Comparison of ENCODE assay signal across 7 mouse cellular contexts in the genomic region with DNA sequence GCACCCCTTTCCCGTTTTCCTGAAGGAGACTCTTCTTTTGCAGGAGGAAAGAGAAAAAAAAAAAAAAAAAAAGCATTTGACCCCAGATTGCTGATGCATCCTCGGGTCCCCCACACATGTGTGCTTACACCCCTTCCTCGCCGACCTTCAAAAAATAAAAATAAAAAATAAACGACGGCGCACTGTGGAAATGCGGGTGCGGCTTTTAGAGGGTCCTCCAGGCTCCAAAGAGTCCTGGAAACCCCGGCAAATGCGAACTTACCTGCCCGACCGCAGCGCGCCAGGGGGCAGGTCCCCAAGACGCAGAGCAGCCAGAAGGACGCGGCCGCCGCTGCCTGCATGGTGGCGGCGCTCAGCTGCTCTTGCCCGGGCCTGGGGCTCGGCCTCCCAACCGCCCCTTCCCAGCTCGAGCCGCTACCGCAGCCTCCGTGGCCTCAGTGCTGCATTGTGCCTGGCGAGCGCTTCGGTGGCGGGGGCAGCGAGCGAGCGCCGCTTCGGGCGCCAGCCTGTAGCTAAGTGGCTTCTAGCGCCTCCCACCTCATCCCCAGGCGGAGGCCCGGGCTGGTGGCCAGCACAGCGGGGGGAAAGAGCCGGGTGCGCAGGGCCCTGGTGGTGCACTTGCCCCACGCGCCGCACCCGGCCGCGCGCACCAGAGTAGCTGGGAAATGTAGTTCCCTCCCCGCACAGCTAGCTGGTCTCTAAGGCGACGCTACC. TPM values are rescaled to one million over a fixed set of nuclear protein-coding genes. Genes with fewer than 3 reads are reported as not detected.
A peak's percentile ranks its signal among the peaks of the same experiment; 100 is the strongest.
DNase-seq lines count a peak whose midpoint lies in the region; ATAC-seq and TF ChIP-seq lines count a peak whose summit lies in the region.

A gene (minus strand): TSS at position 547 of the 714 bp plus-strand sequence.

- peak within 1 kb of the TSS; percentile 70 for H3K4me2 ChIP-seq in heart, embryonic 11.5 days
- H3K4me2 ChIP-seq in kidney, embryonic 14.5 days (replicated peaks; ENCODE audit: low read depth, low read length), result peak within 1 kb of the TSS; percentile 78
- peak within 1 kb of the TSS; percentile 65 for H3K4me2 ChIP-seq in limb, embryonic 12.5 days
- peak within 1 kb of the TSS; percentile 86 for H3K4me2 ChIP-seq in midbrain, embryonic 11.5 days

- ATAC-seq in heart, embryonic 11.5 days (replicated peaks; ENCODE audit: insufficient number of reproducible peaks, low FRiP score, low TSS enrichment), result peak; percentile 85
- ATAC-seq in kidney, embryonic 14.5 days (ENCODE audit: low FRiP score, low TSS enrichment), result peak; percentile 95
- peak; percentile 90 for ATAC-seq in limb, embryonic 12.5 days (ENCODE audit: insufficient number of reproducible peaks, insufficient read depth, low FRiP score, low TSS enrichment, low read depth)
- ATAC-seq in midbrain, embryonic 11.5 days (ENCODE audit: low FRiP score), result peak; percentile 97

- H3K27ac ChIP-seq in brown adipose tissue, adult 24 weeks (replicated peaks; ENCODE audit: low read depth, low read length), result no peak within 1 kb of the TSS
- H3K27ac ChIP-seq in embryonic fibroblast, embryonic 13.5 days (ENCODE audit: insufficient read depth, low read length), result no peak within 1 kb of the TSS
- no peak within 1 kb of the TSS for H3K27ac ChIP-seq in heart, embryonic 11.5 days (ENCODE audit: low read depth, low read length)
- H3K27ac ChIP-seq in kidney, embryonic 14.5 days (ENCODE audit: low read depth, low read length), result no peak within 1 kb of the TSS
- H3K27ac ChIP-seq in limb, embryonic 12.5 days, result 0 out of 2 replicates have a peak within 1 kb of the TSS, but pooled peaks have one; percentile 45
- H3K27ac ChIP-seq in midbrain, embryonic 11.5 days (ENCODE audit: low read depth, low read length), result peak within 1 kb of the TSS; percentile 54
- no peak within 1 kb of the TSS for H3K27ac ChIP-seq in spleen, adult 2 months (ENCODE audit: insufficient read depth, low read length)

- peak; percentile 96 for DNase-seq in midbrain, embryonic 11.5 days (ENCODE audit: low spot score, missing footprints)
- no peak for DNase-seq in spleen, adult 2 months (ENCODE audit: low read depth in 1 of 2, low spot score in 2 of 2)

- H3K9me3 ChIP-seq in heart, embryonic 11.5 days (replicated peaks; ENCODE audit: control insufficient read depth, low read length), result no peaks in the 10 kb centered on the region
- no peaks in the 10 kb centered on the region for H3K9me3 ChIP-seq in kidney, embryonic 14.5 days (ENCODE audit: control insufficient read depth, low read length)
- no peaks in the 10 kb centered on the region for H3K9me3 ChIP-seq in limb, embryonic 12.5 days
- no peaks in the 10 kb centered on the region for H3K9me3 ChIP-seq in midbrain, embryonic 11.5 days (ENCODE audit: control insufficient read depth, low read length)

- H3K9ac ChIP-seq in heart, embryonic 11.5 days (ENCODE audit: low read depth, low read length), result peak within 1 kb of the TSS; percentile 56
- H3K9ac ChIP-seq in kidney, embryonic 14.5 days (ENCODE audit: low read depth, low read length), result peak within 1 kb of the TSS; percentile 66
- peak within 1 kb of the TSS; percentile 70 for H3K9ac ChIP-seq in limb, embryonic 12.5 days (replicated peaks)
- H3K9ac ChIP-seq in midbrain, embryonic 11.5 days (ENCODE audit: low read length), result peak within 1 kb of the TSS; percentile 73

- under 1% methylated on average over 54 of the region's 55 CpGs for WGBS in heart, embryonic 11.5 days (ENCODE audit: insufficient replicate concordance)
- WGBS in kidney, embryonic 14.5 days, result under 1% methylated on average over 55 of the region's 55 CpGs
- under 1% methylated on average over 49 of the region's 55 CpGs for WGBS in limb, embryonic 12.5 days
- under 1% methylated on average over 55 of the region's 55 CpGs for WGBS in midbrain, embryonic 11.5 days
- WGBS in spleen, adult 2 months, result 3% methylated on average over 55 of the region's 55 CpGs

- 0 out of 2 replicates have a peak, but pooled peaks cover 4% of the 10 kb centered on the region for H3K27me3 ChIP-seq in heart, embryonic 11.5 days (ENCODE audit: control insufficient read depth, insufficient read depth, low read length)
- H3K27me3 ChIP-seq in kidney, embryonic 14.5 days (ENCODE audit: control insufficient read depth, insufficient read depth, low read length), result no peaks in the 10 kb centered on the region
- H3K27me3 ChIP-seq in limb, embryonic 12.5 days, result peaks cover 19% of the 10 kb centered on the region; the same call in 1 of the 2 replicates
- no peaks in the 10 kb centered on the region for H3K27me3 ChIP-seq in midbrain, embryonic 11.5 days (ENCODE audit: control insufficient read depth, insufficient read depth, low read length)
- H3K27me3 ChIP-seq in spleen, adult 2 months (ENCODE audit: control insufficient read depth, insufficient read depth, low read length), result peaks cover 7% of the 10 kb centered on the region

- H3K4me1 ChIP-seq in brown adipose tissue, adult 24 weeks (ENCODE audit: control insufficient read depth, insufficient read depth, insufficient read length, low read length), result peaks cover 3% of the 10 kb centered on the region; the same call in 1 of the 2 replicates
- H3K4me1 ChIP-seq in embryonic fibroblast, embryonic 13.5 days (ENCODE audit: control insufficient read depth, insufficient read depth, low read length), result no peaks in the 10 kb centered on the region
- H3K4me1 ChIP-seq in heart, embryonic 11.5 days (ENCODE audit: control insufficient read depth, insufficient read depth, low read length), result no peaks in the 10 kb centered on the region
- no peaks in the 10 kb centered on the region for H3K4me1 ChIP-seq in kidney, embryonic 14.5 days (ENCODE audit: control insufficient read depth, insufficient read depth, low read length)
- peaks cover 8% of the 10 kb centered on the region for H3K4me1 ChIP-seq in limb, embryonic 12.5 days (replicated peaks)
- H3K4me1 ChIP-seq in midbrain, embryonic 11.5 days (ENCODE audit: control insufficient read depth, insufficient read depth, low read length), result no peaks in the 10 kb centered on the region
- H3K4me1 ChIP-seq in spleen, adult 2 months (ENCODE audit: control insufficient read depth, insufficient read depth, insufficient read length), result peaks cover 2% of the 10 kb centered on the region; the same call in 1 of the 2 replicates

- no peak for TF ChIP-seq CTCF in embryonic fibroblast, embryonic 13.5 days (IDR thresholded peaks at IDR 0.05; ENCODE audit: borderline replicate concordance, insufficient read depth, low read length)
- no peak for TF ChIP-seq CTCF in spleen, adult 2 months (IDR thresholded peaks at IDR 0.05; ENCODE audit: extremely low read depth, insufficient read depth, insufficient read length, insufficient replicate concordance)

- TF ChIP-seq POLR2A in embryonic fibroblast, embryonic 13.5 days (IDR thresholded peaks at IDR 0.05; ENCODE audit: low read depth, low read length), result no peak; the same call in 1 of the 2 replicates
- no peak for TF ChIP-seq POLR2A in spleen, adult 2 months (IDR thresholded peaks at IDR 0.05; ENCODE audit: low read depth, low read length)

- no peaks in the 10 kb centered on the region for H3K36me3 ChIP-seq in heart, embryonic 11.5 days (ENCODE audit: control insufficient read depth, insufficient read depth, low read length)
- no peaks in the 10 kb centered on the region for H3K36me3 ChIP-seq in kidney, embryonic 14.5 days (ENCODE audit: control insufficient read depth, insufficient read depth, low read length)
- no peaks in the 10 kb centered on the region for H3K36me3 ChIP-seq in limb, embryonic 12.5 days
- no peaks in the 10 kb centered on the region for H3K36me3 ChIP-seq in midbrain, embryonic 11.5 days (ENCODE audit: control insufficient read depth, insufficient read depth, low read length)
- no peaks in the 10 kb centered on the region for H3K36me3 ChIP-seq in spleen, adult 2 months (ENCODE audit: control insufficient read depth, insufficient read depth, low read length)

- H3K4me3 ChIP-seq in brown adipose tissue, adult 24 weeks (ENCODE audit: insufficient read depth, low read depth, low read length), result peak within 1 kb of the TSS; percentile 61
- H3K4me3 ChIP-seq in embryonic fibroblast, embryonic 13.5 days (ENCODE audit: insufficient read depth, low read length), result peak within 1 kb of the TSS; percentile 46
- H3K4me3 ChIP-seq in heart, embryonic 11.5 days (ENCODE audit: low read depth, low read length), result peak within 1 kb of the TSS; percentile 55
- H3K4me3 ChIP-seq in kidney, embryonic 14.5 days (ENCODE audit: low read length), result peak within 1 kb of the TSS; percentile 71
- H3K4me3 ChIP-seq in limb, embryonic 12.5 days (replicated peaks), result peak within 1 kb of the TSS; percentile 68
- peak within 1 kb of the TSS; percentile 65 for H3K4me3 ChIP-seq in midbrain, embryonic 11.5 days (ENCODE audit: low read depth, low read length)
- peak within 1 kb of the TSS; percentile 27; the same call in 1 of the 2 replicates for H3K4me3 ChIP-seq in spleen, adult 2 months (ENCODE audit: extremely low read depth, insufficient read depth, insufficient read length)

RNA-seq across cellular contexts. Expression of the gene that starts here (rescaled TPM):
- 0.59 and 0.92 TPM in 2 replicates for polyA plus RNA-seq in brown adipose tissue, adult 24 weeks (2012; ENCODE audit: insufficient read depth, insufficient read length, missing spikeins)
- 5.0 and 10.4 TPM in 2 replicates for polyA plus RNA-seq in embryonic fibroblast, embryonic 13.5 days (2011; ENCODE audit: insufficient read length, low read depth, missing spikeins)
- 6.1 and 7.8 TPM in 2 replicates for polyA plus RNA-seq in heart, embryonic 11.5 days (2014; fragmentation: Nextera tagmentation; extraction: Ambion mirVana)
- 7.6 and 10.2 TPM in 2 replicates for polyA plus RNA-seq in kidney, embryonic 14.5 days (2014; fragmentation: Nextera tagmentation; extraction: Ambion mirVana)
- polyA plus RNA-seq in limb, embryonic 12.5 days (2016; fragmentation: Nextera tagmentation; extraction: Ambion mirVana), result 14.0 and 15.5 TPM in 2 replicates
- 14.8 and 15.7 TPM in 2 replicates for polyA plus RNA-seq in midbrain, embryonic 11.5 days (2014; fragmentation: Nextera tagmentation; extraction: Ambion mirVana)
- 1.1 and 1.3 TPM in 2 replicates for polyA plus RNA-seq in spleen, adult 2 months (2012; rRNA removed)

Comparison
In these comparisons a context has a peak if more than half of its experiments do, and no peak if none do; other contexts are left out.
1. H3K27ac ChIP-seq: peak in limb, embryonic 12.5 days (single experiment) and midbrain, embryonic 11.5 days (single experiment); none in brown adipose tissue, adult 24 weeks (single experiment), embryonic fibroblast, embryonic 13.5 days (single experiment), heart, embryonic 11.5 days (single experiment), kidney, embryonic 14.5 days (single experiment) and spleen, adult 2 months (single experiment).
2. Peak in every context shown above with its lines, with median percentiles within 50 percentile points of each other: H3K4me3 ChIP-seq, ATAC-seq, H3K4me2 ChIP-seq and H3K9ac ChIP-seq.